ENCODE assay signal across 8 mouse cellular contexts in the genomic region with DNA sequence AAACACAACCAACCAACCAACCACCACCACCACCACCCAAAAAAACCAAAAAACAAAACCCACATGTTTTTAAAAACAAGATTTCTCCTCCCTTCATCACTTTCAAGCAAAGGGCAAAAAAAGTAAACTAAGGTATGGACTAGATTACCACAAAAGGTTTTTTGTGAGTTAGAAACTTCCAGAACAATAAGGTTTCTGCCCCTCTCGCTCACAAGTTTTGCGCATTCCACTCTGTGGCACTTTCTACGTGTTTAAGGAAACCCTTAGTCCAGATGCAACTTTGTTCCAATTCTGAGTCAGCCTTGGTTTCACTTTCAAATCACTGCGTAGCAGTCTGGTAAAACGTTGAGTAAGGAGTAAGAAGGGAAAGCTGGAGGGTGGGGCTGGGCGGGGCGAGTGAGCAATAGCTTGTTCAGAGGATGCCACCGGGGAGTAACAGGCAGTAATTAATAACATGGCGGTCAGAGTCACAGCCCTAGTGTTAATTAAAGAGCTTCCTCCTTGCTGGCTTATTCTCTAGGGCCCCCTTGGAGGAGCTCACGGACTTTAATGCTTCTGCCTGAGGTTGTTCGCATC. TPM values are rescaled to one million over a fixed set of nuclear protein-coding genes. Genes with fewer than 3 reads are reported as not detected.
DNase-seq lines count a peak whose midpoint lies in the region; ATAC-seq and TF ChIP-seq lines count a peak whose summit lies in the region.

No protein-coding gene starts in this region.

- no peak for TF ChIP-seq CTCF in kidney, adult 2 months (conservative IDR thresholded peaks at IDR 0.05; ENCODE audit: insufficient read depth, insufficient read length, low read depth, low read length)
- no peak for TF ChIP-seq CTCF in cerebellum, adult 2 months (IDR thresholded peaks at IDR 0.05; ENCODE audit: borderline replicate concordance, insufficient read depth, low read depth, low read length)

- H3K4me2 ChIP-seq in hindbrain, embryonic 13.5 days = no peak overlapping the region

- no peaks in the 10 kb centered on the region for H3K36me3 ChIP-seq in kidney, adult 2 months (ENCODE audit: control insufficient read depth, insufficient read depth, low read length)
- no peaks in the 10 kb centered on the region for H3K36me3 ChIP-seq in hindbrain, embryonic 13.5 days

- WGBS in kidney, adult 2 months = 15% methylated on average over 11 of the region's 11 CpGs
- WGBS in cerebellum, adult 2 months = 79% methylated on average over 11 of the region's 11 CpGs
- 65% methylated on average over 11 of the region's 11 CpGs for WGBS in hindbrain, embryonic 13.5 days

- H3K27me3 ChIP-seq in kidney, adult 2 months (replicated peaks; ENCODE audit: control insufficient read depth, insufficient read depth, low read length) = no peaks in the 10 kb centered on the region
- H3K27me3 ChIP-seq in cerebellum, adult 2 months (ENCODE audit: control insufficient read depth, insufficient read depth, low read length) = no peaks in the 10 kb centered on the region
- H3K27me3 ChIP-seq in hindbrain, embryonic 13.5 days = no peaks in the 10 kb centered on the region

- peak overlapping the region; percentile 43 for H3K4me3 ChIP-seq in kidney, adult 2 months (ENCODE audit: insufficient read depth, low read depth, low read length)
- no peak overlapping the region for H3K4me3 ChIP-seq in cerebellum, adult 2 months (replicated peaks; ENCODE audit: insufficient read depth, low read depth, low read length)
- H3K4me3 ChIP-seq in hindbrain, embryonic 13.5 days = no peak overlapping the region

- DNase-seq in frontal cortex, postnatal 10 days (ENCODE audit: low spot score in 2 of 2) = no peak
- peak; percentile 93 for DNase-seq in A20 (ENCODE audit: low read depth, low spot score)
- DNase-seq in brain, adult 2 months (ENCODE audit: low read depth, low spot score) = peak; percentile 79
- DNase-seq in kidney, adult 2 months = peak; percentile 81
- no peak for DNase-seq in cerebellum, adult 2 months

- TF ChIP-seq POLR2A in kidney, adult 2 months (IDR thresholded peaks at IDR 0.05; ENCODE audit: low read depth, low read length) = no peak
- TF ChIP-seq POLR2A in cerebellum, adult 2 months (IDR thresholded peaks at IDR 0.05; ENCODE audit: borderline replicate concordance, insufficient read depth, low read length) = no peak

- peaks cover 4% of the 10 kb centered on the region for H3K4me1 ChIP-seq in kidney, adult 2 months (ENCODE audit: control insufficient read depth, insufficient read depth, low read length)
- H3K4me1 ChIP-seq in cerebellum, adult 2 months (ENCODE audit: control insufficient read depth, insufficient read depth, low read length) = peaks cover 4% of the 10 kb centered on the region; the same call in 1 of the 2 replicates
- H3K4me1 ChIP-seq in hindbrain, embryonic 13.5 days (replicated peaks) = peaks cover 3% of the 10 kb centered on the region; the same call in 1 of the 2 replicates

- no peak overlapping the region for H3K9ac ChIP-seq in hindbrain, embryonic 13.5 days

- H3K27ac ChIP-seq in kidney, adult 2 months (ENCODE audit: insufficient read depth, low read depth, low read length) = peak overlapping the region; percentile 82; the same call in 1 of the 2 replicates
- H3K27ac ChIP-seq in cerebellum, adult 2 months (ENCODE audit: insufficient read depth, low read length) = no peak overlapping the region
- no peak overlapping the region for H3K27ac ChIP-seq in hindbrain, embryonic 13.5 days

- peak; percentile 77 for ATAC-seq in frontal cortex, adult (ENCODE audit: low TSS enrichment)
- peak; percentile 64; the same call in 1 of the 2 replicates for ATAC-seq in megakaryocyte-erythroid progenitor cell, adult 5-6 weeks (replicated peaks; ENCODE audit: low FRiP score, low TSS enrichment, poor library complexity, severe bottlenecking)
- ATAC-seq in hindbrain, embryonic 13.5 days (ENCODE audit: low FRiP score) = no peak

- no peaks in the 10 kb centered on the region for H3K9me3 ChIP-seq in hindbrain, embryonic 13.5 days

RNA-seq across cellular contexts. Expression of gene Smg1, which starts 34.0 kb away (rescaled TPM):
- polyA plus RNA-seq in kidney, adult 2 months (2012; rRNA removed) = 15.5 and 17.8 TPM in 2 replicates
- 61.5 and 75.3 TPM in 2 replicates for total RNA-seq in megakaryocyte-erythroid progenitor cell, adult 5-6 weeks (2014; fragmentation: Nextera tagmentation)
- 34.4 and 52.1 TPM in 2 replicates for total RNA-seq in megakaryocyte-erythroid progenitor cell, adult 5-6 weeks (2017)
- polyA plus RNA-seq in cerebellum, adult 2 months (2012; rRNA removed) = 118 and 139 TPM in 2 replicates
- 20.7 and 21.5 TPM in 2 replicates for polyA plus RNA-seq in hindbrain, embryonic 13.5 days (2015; fragmentation: Nextera tagmentation; extraction: Ambion mirVana)

Comparison
In these comparisons a context has a peak if more than half of its experiments do, and no peak if none do; other contexts are left out.
1. DNase-seq: peak in A20 (single experiment), brain, adult 2 months (single experiment) and kidney, adult 2 months (single experiment); none in frontal cortex, postnatal 10 days (0 of 2) and cerebellum, adult 2 months (0 of 2).